Mouse (Mus musculus): ENCODE measurements at regions not wholly inside any gene's neighbourhood (a gene's known extent, or its start where the extent isn't known, plus 50 kb on each side); places are given as distances from the start of the nearest gene placed in this dataset.

- DNase-seq (ENCODE audit: low spot score in 2 of 2) = no peak
Observed at GRCm38 (mm10) chr8:35183423-35183822, 582.2 kb upstream of the Gm19410 start.

DNA sequence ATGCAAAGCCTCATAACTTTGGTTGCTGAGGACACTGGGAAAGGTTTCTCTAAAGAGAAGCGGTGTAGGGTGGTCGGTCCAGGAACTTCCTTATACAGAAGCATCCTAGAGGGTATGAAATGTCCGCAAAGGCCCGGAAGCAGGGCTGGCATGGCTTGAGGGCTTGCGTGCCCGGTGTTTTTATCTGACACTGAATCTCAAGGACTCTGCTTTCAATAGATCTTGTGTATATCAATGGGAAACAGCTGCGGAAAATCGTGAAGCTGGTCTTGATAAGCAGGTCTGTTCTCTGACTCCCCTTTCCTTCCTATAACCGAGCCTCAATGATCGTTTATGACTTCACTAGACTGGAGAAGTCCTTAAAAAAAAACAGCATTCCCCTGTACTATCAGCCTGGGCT, 580.4 kb upstream of the Gm19410 start:
- DNase-seq (ENCODE audit: low spot score in 2 of 2) = no peak

- DNase-seq (ENCODE audit: low spot score in 2 of 2) = no peak
Observed at GRCm38 (mm10) chr8:35188531-35188930, 577.1 kb upstream of the Gm19410 start.

- no peak for DNase-seq (ENCODE audit: low spot score in 2 of 2)
Observed at GRCm38 (mm10) chr8:35189695-35190094, 575.9 kb upstream of the Gm19410 start.

- DNase-seq (ENCODE audit: low spot score in 2 of 2) = no peak
Observed at GRCm38 (mm10) chr8:35192515-35192914, 573.1 kb upstream of the Gm19410 start.

DNA sequence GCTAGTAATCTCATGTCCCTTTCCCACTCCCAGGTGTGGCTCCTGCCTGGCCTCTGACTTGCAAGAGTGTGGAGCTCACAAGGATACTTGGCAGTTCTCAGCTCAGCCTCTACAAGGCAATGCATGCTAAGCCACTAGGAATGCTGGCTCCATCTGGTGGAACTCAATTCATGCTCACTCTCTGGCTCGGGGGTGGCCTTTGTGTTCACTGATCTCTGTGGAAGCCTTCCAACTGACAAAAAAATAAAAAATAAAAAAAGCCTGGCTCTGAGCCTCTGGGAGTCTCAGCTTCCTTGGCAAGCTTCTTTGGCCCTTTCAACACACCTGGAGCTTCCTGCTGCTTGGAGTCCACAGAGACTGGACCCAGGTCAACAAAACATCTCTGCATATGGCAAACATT, 571.8 kb upstream of the Gm19410 start:
- DNase-seq (ENCODE audit: low spot score in 2 of 2) = peak in 1 of 2 experiments; percentile 48

DNA sequence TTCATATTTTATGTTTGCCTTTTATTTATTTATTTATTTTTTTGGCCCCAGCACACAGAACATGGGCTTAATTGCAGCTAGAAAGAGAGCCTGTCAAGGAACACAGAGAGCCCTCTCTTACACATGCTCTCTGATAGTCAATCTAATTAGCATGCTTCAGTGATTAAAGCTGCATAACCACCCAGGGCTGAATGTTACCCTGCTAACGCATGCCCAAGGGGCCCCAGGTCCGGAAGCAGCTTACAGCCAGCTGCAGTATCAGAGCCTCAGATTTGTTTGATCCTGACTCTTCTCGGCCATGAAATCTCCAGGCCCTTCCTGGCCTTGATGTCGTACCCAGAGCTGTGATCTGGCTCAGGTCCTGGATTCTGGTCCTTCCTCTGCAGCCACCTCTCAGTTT, 569.4 kb upstream of the Gm19410 start:
- no peak for DNase-seq (ENCODE audit: low spot score in 2 of 2)

DNA sequence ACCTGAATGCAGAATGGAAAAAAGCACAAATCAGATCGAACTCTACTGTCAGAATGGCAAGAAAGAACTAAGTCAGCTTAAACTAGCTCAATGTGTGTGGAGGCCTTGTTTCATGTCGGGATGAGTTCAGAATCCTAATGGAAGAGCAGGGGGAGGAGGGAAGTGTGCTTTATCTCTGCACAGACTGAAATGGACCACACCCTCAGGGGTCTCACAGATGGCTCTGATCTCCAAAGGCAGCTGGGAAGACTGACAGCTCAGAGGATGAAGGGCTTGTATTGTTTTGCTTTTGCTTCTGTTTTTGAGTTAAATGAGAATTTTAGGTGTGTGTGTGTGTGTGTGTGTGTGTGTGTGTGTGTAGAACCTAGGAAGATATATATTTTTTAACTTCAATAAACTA, 566.8 kb upstream of the Gm19410 start:
- no peak for DNase-seq (ENCODE audit: low spot score in 2 of 2)

DNA sequence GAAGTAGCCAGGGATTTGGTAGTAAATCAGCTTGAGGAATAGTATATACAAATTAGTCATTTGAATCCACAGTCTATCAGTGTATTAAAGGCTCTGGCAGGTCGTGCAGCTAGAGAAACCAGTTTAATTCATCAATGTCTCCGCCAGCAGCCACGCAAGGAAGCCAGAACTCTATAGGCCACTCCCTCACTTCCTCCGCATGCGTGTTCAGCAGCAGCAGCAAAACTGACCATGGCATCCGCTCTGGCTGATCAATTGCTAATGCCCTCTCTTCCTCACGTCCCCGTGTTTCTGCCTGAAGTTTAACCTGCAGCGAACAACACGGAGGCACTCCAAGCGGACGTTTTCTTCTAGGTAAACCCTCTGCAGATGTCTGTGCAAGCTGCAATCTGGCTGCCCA, 564.2 kb upstream of the Gm19410 start:
- DNase-seq (ENCODE audit: low spot score in 2 of 2) = no peak

- no peak for DNase-seq (ENCODE audit: low spot score in 2 of 2)
Observed at GRCm38 (mm10) chr8:35204971-35205370, 560.6 kb upstream of the Gm19410 start.

- no peak for DNase-seq (ENCODE audit: low spot score in 2 of 2)
Observed at GRCm38 (mm10) chr8:35205536-35205935, 560.1 kb upstream of the Gm19410 start.

GRCm38 (mm10) chr8:35206271-35206670, 559.3 kb upstream of the Gm19410 start:
- no peak for DNase-seq (ENCODE audit: low spot score in 2 of 2)

- no peak for DNase-seq (ENCODE audit: low spot score in 2 of 2)
Observed at GRCm38 (mm10) chr8:35208357-35208756, 557.2 kb upstream of the Gm19410 start.

GRCm38 (mm10) chr8:35211506-35212452, 553.8 kb upstream of the Gm19410 start:
- no peak for DNase-seq (ENCODE audit: low spot score in 2 of 2)

GRCm38 (mm10) chr8:35213515-35213914, 552.1 kb upstream of the Gm19410 start:
- no peak for DNase-seq (ENCODE audit: low spot score in 2 of 2)

GRCm38 (mm10) chr8:35217604-35218003, 548.0 kb upstream of the Gm19410 start:
- DNase-seq (ENCODE audit: low spot score in 2 of 2) = no peak

DNA sequence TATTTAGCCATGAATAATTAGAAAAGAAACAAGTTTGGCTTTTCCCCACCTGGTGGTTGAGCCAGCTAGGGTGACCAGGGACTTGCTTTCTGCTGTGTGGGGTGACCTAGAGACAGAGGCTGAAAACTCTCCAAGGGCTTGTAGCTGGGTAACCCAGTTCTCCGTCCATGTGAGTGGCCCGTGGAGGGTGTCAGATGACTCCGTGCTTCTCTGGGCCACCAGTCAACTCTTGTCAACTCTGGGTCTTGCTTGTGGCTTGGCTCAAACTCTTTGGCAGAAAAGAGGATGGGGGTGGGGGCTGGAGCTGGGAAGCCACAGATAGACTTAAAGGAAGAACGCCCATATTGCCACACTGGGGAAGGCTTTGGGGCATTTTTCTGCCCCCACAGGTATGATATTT, 547.3 kb upstream of the Gm19410 start:
- DNase-seq (ENCODE audit: low spot score in 2 of 2) = no peak

GRCm38 (mm10) chr8:35224053-35224924, 541.3 kb upstream of the Gm19410 start:
- DNase-seq (ENCODE audit: low spot score in 2 of 2) = no peak

- no peak for DNase-seq (ENCODE audit: low spot score in 2 of 2)
Observed at GRCm38 (mm10) chr8:35224925-35225244, 540.7 kb upstream of the Gm19410 start.

GRCm38 (mm10) chr8:35227079-35227478, 538.5 kb upstream of the Gm19410 start:
- no peak for DNase-seq (ENCODE audit: low spot score in 2 of 2)

DNA sequence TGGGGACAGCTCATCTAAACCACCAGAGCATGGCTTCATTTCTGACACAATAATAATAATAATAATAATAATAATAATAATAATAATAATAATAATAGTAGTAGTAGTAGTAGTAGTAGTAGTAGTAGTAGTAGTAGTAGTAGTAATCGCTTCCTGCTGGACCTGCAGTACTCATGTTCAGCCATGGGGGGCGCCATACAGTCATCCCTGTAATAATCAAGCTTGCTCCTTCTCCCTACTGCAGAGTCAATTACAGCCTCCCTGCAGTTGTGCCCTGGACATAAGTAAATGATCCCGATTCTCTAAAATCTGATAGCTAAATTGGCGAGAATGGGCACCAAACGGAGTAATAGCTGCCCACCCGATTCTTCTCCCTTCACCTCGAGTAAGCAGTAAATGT, 537.1 kb upstream of the Gm19410 start:
- no peak for DNase-seq (ENCODE audit: low spot score in 2 of 2)

DNA sequence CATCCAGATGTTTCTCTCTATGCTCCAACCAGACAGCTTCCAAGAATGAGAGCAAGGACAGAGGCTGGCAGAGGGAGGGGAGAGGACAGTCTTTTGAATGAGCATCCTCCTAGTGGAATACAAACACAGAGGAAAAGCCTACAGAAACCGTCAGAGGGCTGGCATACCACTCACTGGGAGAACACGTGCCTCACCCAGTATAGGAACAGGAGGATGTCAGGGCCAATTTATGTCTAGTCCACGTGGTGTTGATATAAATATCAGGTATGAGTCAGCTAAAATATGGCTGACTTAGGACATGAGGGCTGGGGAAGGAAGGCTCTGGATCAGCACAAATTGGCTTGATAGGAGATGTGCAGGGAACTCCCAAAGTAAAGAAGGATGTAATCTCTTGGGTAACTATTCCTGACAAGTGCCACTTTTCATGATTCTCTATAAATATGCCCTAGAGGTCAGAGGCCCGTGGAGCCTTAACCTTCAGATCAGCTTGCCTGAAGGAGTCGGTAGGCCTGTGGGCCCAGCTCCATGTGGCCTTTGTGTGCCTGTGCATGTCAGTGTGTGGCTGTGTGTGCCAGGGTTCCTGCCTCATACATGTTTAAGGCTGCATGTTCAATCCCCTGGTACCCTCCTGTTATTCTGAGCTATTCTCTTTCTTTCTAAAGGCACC, 531.9 kb upstream of the Gm19410 start:
- DNase-seq (ENCODE audit: low spot score in 2 of 2) = no peak

All from layer of hippocampus, postnatal 14 days (tissue).